Mouse (Mus musculus): ENCODE results near the gene Mfrp. TPM values are rescaled to one million over a fixed set of nuclear protein-coding genes. Genes with fewer than 3 reads are reported as not detected.
"Not testable (repeated sequence)": the region's sequence is repeated elsewhere in the genome, so short reads cannot be mapped to it uniquely, and the experiment has no call there.

Mfrp gene
- polyA plus RNA-seq, 1 experiment from 2014 or later: 0.18 TPM

GRCm38 (mm10) chr9:44106596-44106995, 5.1 kb downstream of the Mfrp start:
- no peak for ATAC-seq (replicated peaks; ENCODE audit: low FRiP score, low TSS enrichment, low read depth)
- H3K9ac ChIP-seq (ENCODE audit: low read length): no peak overlapping the region
- H3K4me3 ChIP-seq (ENCODE audit: low read depth, low read length): no peak overlapping the region
- H3K27ac ChIP-seq (ENCODE audit: low read depth): peak overlapping the region; percentile 69; the same call in 1 of the 2 replicates
- peaks cover 28% of the 10 kb centered on the region for H3K36me3 ChIP-seq (ENCODE audit: control insufficient read depth, insufficient read depth, low read length)
- peaks cover 45% of the 10 kb centered on the region for H3K4me1 ChIP-seq (replicated peaks; ENCODE audit: control insufficient read depth, insufficient read depth, low read length)
- H3K27me3 ChIP-seq (replicated peaks; ENCODE audit: control insufficient read depth, insufficient read depth, low read length): no peaks in the 10 kb centered on the region
- H3K9me3 ChIP-seq (ENCODE audit: control insufficient read depth, low read length): no peaks in the 10 kb centered on the region
- no peak for DNase-seq (ENCODE audit: low spot score)
- no peak overlapping the region for H3K4me2 ChIP-seq (ENCODE audit: low read length)
- 81% methylated on average over 4 of the region's 4 CpGs for WGBS

GRCm38 (mm10) chr9:44107110-44107509, 5.6 kb downstream of the Mfrp start, which contains the start of gene C1qtnf5:
Gene C1qtnf5 (plus strand): TSS chr9:44107245.
- H3K4me1 ChIP-seq (replicated peaks; ENCODE audit: control insufficient read depth, insufficient read depth, low read length): peaks cover 45% of the 10 kb centered on the region
- no peaks in the 10 kb centered on the region for H3K27me3 ChIP-seq (replicated peaks; ENCODE audit: control insufficient read depth, insufficient read depth, low read length)
- H3K4me3 ChIP-seq (ENCODE audit: low read depth, low read length): peak within 1 kb of the TSS; percentile 6; the same call in 1 of the 2 replicates
- 0 out of 2 replicates have a peak within 1 kb of the TSS, but pooled peaks have one; percentile 10 for H3K9ac ChIP-seq (ENCODE audit: low read length)
- H3K27ac ChIP-seq (ENCODE audit: low read depth): peak within 1 kb of the TSS; percentile 69
- DNase-seq (ENCODE audit: low spot score) (peak; percentile 79), ATAC-seq (replicated peaks; ENCODE audit: low FRiP score, low TSS enrichment, low read depth) (peak; percentile 44)
- peak within 1 kb of the TSS; percentile 37 for H3K4me2 ChIP-seq (ENCODE audit: low read length)
- H3K36me3 ChIP-seq (ENCODE audit: control insufficient read depth, insufficient read depth, low read length): peaks cover 28% of the 10 kb centered on the region
- H3K9me3 ChIP-seq (ENCODE audit: control insufficient read depth, low read length): no peaks in the 10 kb centered on the region
- WGBS: 37% methylated on average over 8 of the region's 8 CpGs

- H3K36me3 ChIP-seq (ENCODE audit: control insufficient read depth, insufficient read depth, low read length): peaks cover 28% of the 10 kb centered on the region
- peaks cover 45% of the 10 kb centered on the region for H3K4me1 ChIP-seq (replicated peaks; ENCODE audit: control insufficient read depth, insufficient read depth, low read length)
- H3K9me3 ChIP-seq (ENCODE audit: control insufficient read depth, low read length): no peaks in the 10 kb centered on the region
- WGBS: 40% methylated on average over 25 of the region's 25 CpGs
- 0 out of 2 replicates have a peak overlapping the region, but pooled peaks have one; percentile 10 for H3K9ac ChIP-seq (ENCODE audit: low read length)
- H3K4me3 ChIP-seq (ENCODE audit: low read depth, low read length): peak overlapping the region; percentile 6; the same call in 1 of the 2 replicates
- peak overlapping the region; percentile 69 for H3K27ac ChIP-seq (ENCODE audit: low read depth)
- DNase-seq (ENCODE audit: low spot score) (peak; percentile 63), ATAC-seq (replicated peaks; ENCODE audit: low FRiP score, low TSS enrichment, low read depth) (no peak; the same call in 1 of the 2 replicates)
- H3K27me3 ChIP-seq (replicated peaks; ENCODE audit: control insufficient read depth, insufficient read depth, low read length): no peaks in the 10 kb centered on the region
- peak overlapping the region; percentile 37 for H3K4me2 ChIP-seq (ENCODE audit: low read length)
Observed at GRCm38 (mm10) chr9:44107557-44108179, 6.1 kb downstream of the Mfrp start.

GRCm38 (mm10) chr9:44108269-44109055, 6.9 kb downstream of the Mfrp start:
- Histone ChIP-seq H3K27me3 (replicated peaks; ENCODE audit: control insufficient read depth, insufficient read depth, low read length) (no peaks in the 10 kb centered on the region), H3K4me3 (ENCODE audit: low read depth, low read length) (no peak overlapping the region), H3K9me3 (ENCODE audit: control insufficient read depth, low read length) (no peaks in the 10 kb centered on the region), H3K27ac (ENCODE audit: low read depth) (no peak overlapping the region), H3K4me1 (replicated peaks; ENCODE audit: control insufficient read depth, insufficient read depth, low read length) (peaks cover 45% of the 10 kb centered on the region), H3K36me3 (ENCODE audit: control insufficient read depth, insufficient read depth, low read length) (peaks cover 28% of the 10 kb centered on the region), H3K9ac (ENCODE audit: low read length) (no peak overlapping the region), H3K4me2 (ENCODE audit: low read length) (peak overlapping the region; percentile 46)
- WGBS: 77% methylated on average over 31 of the region's 31 CpGs
- DNase-seq (ENCODE audit: low spot score) (no peak), ATAC-seq (replicated peaks; ENCODE audit: low FRiP score, low TSS enrichment, low read depth) (no peak)

GRCm38 (mm10) chr9:44109360-44110095, 8.0 kb downstream of the Mfrp start:
- Histone ChIP-seq H3K27ac (ENCODE audit: low read depth) (peak overlapping the region; percentile 27; the same call in 1 of the 2 replicates), H3K4me1 (replicated peaks; ENCODE audit: control insufficient read depth, insufficient read depth, low read length) (peaks cover 45% of the 10 kb centered on the region), H3K4me3 (ENCODE audit: low read depth, low read length) (peak overlapping the region; percentile 22), H3K27me3 (replicated peaks; ENCODE audit: control insufficient read depth, insufficient read depth, low read length) (no peaks in the 10 kb centered on the region), H3K4me2 (ENCODE audit: low read length) (peak overlapping the region; percentile 46), H3K9ac (ENCODE audit: low read length) (0 out of 2 replicates have a peak overlapping the region, but pooled peaks have one; percentile 30), H3K9me3 (ENCODE audit: control insufficient read depth, low read length) (no peaks in the 10 kb centered on the region), H3K36me3 (ENCODE audit: control insufficient read depth, insufficient read depth, low read length) (peaks cover 24% of the 10 kb centered on the region)
- peak; percentile 94 for DNase-seq (ENCODE audit: low spot score)
- 15% methylated on average over 9 of the region's 9 CpGs for WGBS
- ATAC-seq (replicated peaks; ENCODE audit: low FRiP score, low TSS enrichment, low read depth): no peak

GRCm38 (mm10) chr9:44111909-44112308, 10.4 kb downstream of the Mfrp start:
- peaks cover 37% of the 10 kb centered on the region for H3K4me1 ChIP-seq (replicated peaks; ENCODE audit: control insufficient read depth, insufficient read depth, low read length)
- not testable (repeated sequence) for H3K9me3 ChIP-seq (ENCODE audit: control insufficient read depth, low read length); DNase-seq (ENCODE audit: low spot score); H3K9ac ChIP-seq (ENCODE audit: low read length); H3K27ac ChIP-seq (ENCODE audit: low read depth); H3K27me3 ChIP-seq (replicated peaks; ENCODE audit: control insufficient read depth, insufficient read depth, low read length); H3K4me3 ChIP-seq (ENCODE audit: low read depth, low read length); ATAC-seq (replicated peaks; ENCODE audit: low FRiP score, low TSS enrichment, low read depth); H3K36me3 ChIP-seq (ENCODE audit: control insufficient read depth, insufficient read depth, low read length)
- 59% methylated on average over 9 of the region's 12 CpGs for WGBS
- H3K4me2 ChIP-seq (ENCODE audit: low read length): peak overlapping the region; percentile 47

GRCm38 (mm10) chr9:44113105-44113789, 11.7 kb downstream of the Mfrp start, which contains the start of the genes Gm49380 and Rnf26:
Gene Gm49380 (minus strand): TSS chr9:44113500.
Gene Rnf26 (minus strand): TSS chr9:44113517.
- Histone ChIP-seq H3K4me3 (ENCODE audit: low read depth, low read length) (peak within 1 kb of the TSS; percentile 59), H3K4me1 (replicated peaks; ENCODE audit: control insufficient read depth, insufficient read depth, low read length) (peaks cover 23% of the 10 kb centered on the region), H3K4me2 (ENCODE audit: low read length) (peak within 1 kb of the TSS; percentile 47), H3K9me3 (ENCODE audit: control insufficient read depth, low read length) (no peaks in the 10 kb centered on the region), H3K27ac (ENCODE audit: low read depth) (peak within 1 kb of the TSS; percentile 39; the same call in 1 of the 2 replicates), H3K36me3 (ENCODE audit: control insufficient read depth, insufficient read depth, low read length) (peaks cover 7% of the 10 kb centered on the region), H3K27me3 (replicated peaks; ENCODE audit: control insufficient read depth, insufficient read depth, low read length) (no peaks in the 10 kb centered on the region), H3K9ac (ENCODE audit: low read length) (peak within 1 kb of the TSS; percentile 85)
- DNase-seq (ENCODE audit: low spot score) (peak; percentile 96), ATAC-seq (replicated peaks; ENCODE audit: low FRiP score, low TSS enrichment, low read depth) (peak; percentile 92)
- under 1% methylated on average over 49 of the region's 51 CpGs for WGBS

GRCm38 (mm10) chr9:44114453-44114852, 12.9 kb downstream of the Mfrp start:
- WGBS: 71% methylated on average over 2 of the region's 2 CpGs
- DNase-seq (ENCODE audit: low spot score) (no peak), ATAC-seq (replicated peaks; ENCODE audit: low FRiP score, low TSS enrichment, low read depth) (no peak)
- Histone ChIP-seq H3K4me2 (ENCODE audit: low read length) (no peak overlapping the region), H3K4me1 (replicated peaks; ENCODE audit: control insufficient read depth, insufficient read depth, low read length) (peaks cover 11% of the 10 kb centered on the region), H3K9ac (ENCODE audit: low read length) (no peak overlapping the region), H3K27ac (ENCODE audit: low read depth) (no peak overlapping the region), H3K9me3 (ENCODE audit: control insufficient read depth, low read length) (no peaks in the 10 kb centered on the region), H3K36me3 (ENCODE audit: control insufficient read depth, insufficient read depth, low read length) (no peaks in the 10 kb centered on the region), H3K4me3 (ENCODE audit: low read depth, low read length) (no peak overlapping the region), H3K27me3 (replicated peaks; ENCODE audit: control insufficient read depth, insufficient read depth, low read length) (no peaks in the 10 kb centered on the region)
